Mouse (Mus musculus): Measurements from ENCODE around the gene Ubtf. TPM values are rescaled to one million over a fixed set of nuclear protein-coding genes. Genes with fewer than 3 reads are reported as not detected.
"Not testable (repeated sequence)": the region's sequence is repeated elsewhere in the genome, so short reads cannot be mapped to it uniquely, and the experiment has no call there.

The Ubtf gene
- 94.6 and 95.8 TPM in 2 replicates for polyA plus RNA-seq (2012; rRNA removed)

GRCm38 (mm10) chr11:102319410-102319792, at the start of gene Ubtf:
Gene Ubtf (minus strand): TSS chr11:102319742.
- no peaks in the 10 kb centered on the region for H3K27me3 ChIP-seq (ENCODE audit: control insufficient read depth, insufficient read depth, low read length)
- TF ChIP-seq CTCF (IDR thresholded peaks at IDR 0.05; ENCODE audit: borderline replicate concordance, insufficient read depth, low read depth, low read length), result no peak
- TF ChIP-seq POLR2A (IDR thresholded peaks at IDR 0.05; ENCODE audit: borderline replicate concordance, insufficient read depth, low read length), result peak; percentile 78; the same call in 1 of the 2 replicates
- WGBS, result under 1% methylated on average over 25 of the region's 25 CpGs

GRCm38 (mm10) chr11:102369263-102369662, 49.7 kb upstream of the Ubtf start:
- Histone ChIP-seq H3K27ac (ENCODE audit: insufficient read depth, low read length) (no peak overlapping the region), H3K27me3 (ENCODE audit: control insufficient read depth, insufficient read depth, low read length) (no peaks in the 10 kb centered on the region), H3K4me3 (replicated peaks; ENCODE audit: insufficient read depth, low read depth, low read length) (no peak overlapping the region), H3K4me1 (ENCODE audit: control insufficient read depth, insufficient read depth, low read length) (no peaks in the 10 kb centered on the region)
- TF ChIP-seq CTCF (IDR thresholded peaks at IDR 0.05; ENCODE audit: borderline replicate concordance, insufficient read depth, low read depth, low read length) (no peak), POLR2A (IDR thresholded peaks at IDR 0.05; ENCODE audit: borderline replicate concordance, insufficient read depth, low read length) (no peak)
- WGBS, result 82% methylated on average over 4 of the region's 4 CpGs
- DNase-seq, result no peak

More at GRCm38 (mm10) chr11:102319410-102319792, at the start of gene Ubtf:
- Histone ChIP-seq H3K4me1 (ENCODE audit: control insufficient read depth, insufficient read depth, low read length) (no peaks in the 10 kb centered on the region; the same call in 1 of the 2 replicates), H3K4me3 (replicated peaks; ENCODE audit: insufficient read depth, low read depth, low read length) (peak within 1 kb of the TSS; percentile 67), H3K27ac (ENCODE audit: insufficient read depth, low read length) (peak within 1 kb of the TSS; percentile 100)
- peak; percentile 93 to 96 for DNase-seq

GRCm38 (mm10) chr11:102368347-102368746, 48.8 kb upstream of the Ubtf start:
- no peak overlapping the region for H3K4me3 ChIP-seq (replicated peaks; ENCODE audit: insufficient read depth, low read depth, low read length)
- TF ChIP-seq POLR2A (IDR thresholded peaks at IDR 0.05; ENCODE audit: borderline replicate concordance, insufficient read depth, low read length) (no peak), CTCF (IDR thresholded peaks at IDR 0.05; ENCODE audit: borderline replicate concordance, insufficient read depth, low read depth, low read length) (no peak)
- no peaks in the 10 kb centered on the region for H3K4me1 ChIP-seq (ENCODE audit: control insufficient read depth, insufficient read depth, low read length)
- H3K27me3 ChIP-seq (ENCODE audit: control insufficient read depth, insufficient read depth, low read length), result no peaks in the 10 kb centered on the region
- 80% methylated on average over 5 of the region's 5 CpGs for WGBS
- DNase-seq, result no peak
- H3K27ac ChIP-seq (ENCODE audit: insufficient read depth, low read length), result no peak overlapping the region

GRCm38 (mm10) chr11:102367504-102368280, 48.1 kb upstream of the Ubtf start:
- Histone ChIP-seq H3K4me3 (replicated peaks; ENCODE audit: insufficient read depth, low read depth, low read length) (no peak overlapping the region), H3K4me1 (ENCODE audit: control insufficient read depth, insufficient read depth, low read length) (no peaks in the 10 kb centered on the region), H3K27me3 (ENCODE audit: control insufficient read depth, insufficient read depth, low read length) (no peaks in the 10 kb centered on the region), H3K27ac (ENCODE audit: insufficient read depth, low read length) (no peak overlapping the region)
- TF ChIP-seq POLR2A (IDR thresholded peaks at IDR 0.05; ENCODE audit: borderline replicate concordance, insufficient read depth, low read length) (no peak), CTCF (IDR thresholded peaks at IDR 0.05; ENCODE audit: borderline replicate concordance, insufficient read depth, low read depth, low read length) (no peak)
- DNase-seq, result no peak
- 87% methylated on average over 9 of the region's 9 CpGs for WGBS

DNA sequence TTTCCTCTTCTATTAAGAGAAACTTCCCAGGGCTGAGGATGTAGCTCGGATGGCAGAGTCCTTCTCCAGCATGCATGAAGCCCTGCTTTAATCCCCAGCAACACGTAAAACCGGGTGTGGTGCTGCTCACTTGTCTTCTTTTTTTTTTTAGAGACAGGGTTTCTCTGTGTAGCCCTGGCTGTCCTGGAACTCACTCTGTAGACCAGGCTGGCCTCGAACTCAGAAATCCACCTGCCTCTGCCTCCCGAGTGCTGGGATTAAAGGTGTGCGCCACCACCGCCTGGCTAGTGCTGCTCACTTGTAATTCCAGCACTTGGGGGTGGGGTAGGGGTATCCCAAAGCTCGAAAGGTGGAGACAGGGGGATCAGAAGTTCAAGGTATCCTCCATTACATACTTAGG, 46.6 kb upstream of the Ubtf start, which contains the start of gene Slc4a1:
Slc4a1 (minus strand) TSS at position 101 of the 400 bp plus-strand sequence.
- 90% methylated on average over 8 of the region's 8 CpGs for WGBS
- not testable (repeated sequence) for H3K4me3 ChIP-seq (replicated peaks; ENCODE audit: insufficient read depth, low read depth, low read length); H3K27ac ChIP-seq (ENCODE audit: insufficient read depth, low read length); H3K4me1 ChIP-seq (ENCODE audit: control insufficient read depth, insufficient read depth, low read length); H3K27me3 ChIP-seq (ENCODE audit: control insufficient read depth, insufficient read depth, low read length); DNase-seq

DNA sequence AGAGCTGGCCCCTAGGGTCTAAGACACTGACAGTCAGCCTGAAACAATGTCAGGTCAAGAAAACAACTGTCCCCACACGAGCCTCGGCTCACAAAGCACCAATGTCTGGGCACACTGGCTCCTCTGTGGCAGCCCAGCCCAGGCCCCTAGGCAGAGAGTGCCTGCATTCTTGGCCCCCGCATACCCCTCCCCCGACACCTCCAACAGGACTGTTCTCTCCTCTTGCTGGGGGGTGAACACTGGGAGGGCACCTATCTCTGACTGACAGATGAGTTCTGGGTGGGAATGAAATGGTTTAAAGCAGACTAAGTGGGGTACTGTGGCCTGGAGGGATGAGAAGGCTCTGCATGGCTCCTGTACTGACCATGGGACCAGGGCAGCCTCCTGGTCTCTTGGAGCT, 46.2 kb upstream of the Ubtf start:
- H3K4me3 ChIP-seq (replicated peaks; ENCODE audit: insufficient read depth, low read depth, low read length), result no peak overlapping the region
- no peaks in the 10 kb centered on the region for H3K4me1 ChIP-seq (ENCODE audit: control insufficient read depth, insufficient read depth, low read length)
- WGBS, result 73% methylated on average over 4 of the region's 4 CpGs
- H3K27ac ChIP-seq (ENCODE audit: insufficient read depth, low read length), result no peak overlapping the region
- TF ChIP-seq CTCF (IDR thresholded peaks at IDR 0.05; ENCODE audit: borderline replicate concordance, insufficient read depth, low read depth, low read length), result no peak
- H3K27me3 ChIP-seq (ENCODE audit: control insufficient read depth, insufficient read depth, low read length), result no peaks in the 10 kb centered on the region
- no peak for DNase-seq

DNA sequence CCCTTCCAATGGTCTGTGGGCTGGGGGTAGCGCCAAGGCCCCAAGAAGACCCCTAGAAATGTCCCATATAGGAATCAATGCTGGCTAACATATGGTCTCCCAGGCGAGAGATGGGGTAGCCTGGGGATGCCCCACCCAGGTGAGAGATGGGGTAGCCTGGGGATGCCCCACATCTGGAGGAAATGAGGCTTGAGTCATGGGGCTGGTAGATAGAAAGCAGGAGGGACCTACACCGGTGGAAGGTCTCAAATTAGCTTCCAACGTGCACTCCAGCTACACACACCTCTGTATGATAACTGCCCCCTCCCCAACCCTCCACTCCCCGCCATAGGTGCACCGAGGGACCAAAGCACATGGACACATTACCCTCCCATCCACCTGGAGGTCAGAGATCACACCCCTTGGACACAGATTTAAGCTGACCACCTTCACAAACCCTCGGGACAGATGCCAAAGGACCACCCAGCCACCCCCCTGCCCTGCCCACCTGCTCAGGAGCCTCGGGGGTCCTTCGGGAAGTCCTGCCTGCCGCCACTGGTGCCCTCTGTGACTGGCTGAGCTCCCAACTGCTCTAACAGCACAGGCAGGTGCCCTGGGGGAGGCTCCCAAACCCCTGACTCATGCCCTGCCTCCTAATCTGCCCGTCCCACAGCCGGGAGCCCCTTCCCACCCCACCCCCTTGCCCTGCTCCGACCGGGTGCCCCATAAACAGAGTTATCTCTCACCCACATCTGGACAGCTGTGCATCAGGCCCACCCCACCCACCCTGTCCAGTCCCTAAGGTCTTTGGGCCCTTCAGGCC, 45.2 kb upstream of the Ubtf start:
- H3K27ac ChIP-seq (ENCODE audit: insufficient read depth, low read length), result no peak overlapping the region
- H3K4me3 ChIP-seq (replicated peaks; ENCODE audit: insufficient read depth, low read depth, low read length), result no peak overlapping the region
- no peaks in the 10 kb centered on the region for H3K27me3 ChIP-seq (ENCODE audit: control insufficient read depth, insufficient read depth, low read length)
- 62% methylated on average over 14 of the region's 14 CpGs for WGBS
- H3K4me1 ChIP-seq (ENCODE audit: control insufficient read depth, insufficient read depth, low read length), result no peaks in the 10 kb centered on the region
- no peak for TF ChIP-seq CTCF (IDR thresholded peaks at IDR 0.05; ENCODE audit: borderline replicate concordance, insufficient read depth, low read depth, low read length)
- no peak for TF ChIP-seq POLR2A (IDR thresholded peaks at IDR 0.05; ENCODE audit: borderline replicate concordance, insufficient read depth, low read length)
- no peak for DNase-seq

DNA sequence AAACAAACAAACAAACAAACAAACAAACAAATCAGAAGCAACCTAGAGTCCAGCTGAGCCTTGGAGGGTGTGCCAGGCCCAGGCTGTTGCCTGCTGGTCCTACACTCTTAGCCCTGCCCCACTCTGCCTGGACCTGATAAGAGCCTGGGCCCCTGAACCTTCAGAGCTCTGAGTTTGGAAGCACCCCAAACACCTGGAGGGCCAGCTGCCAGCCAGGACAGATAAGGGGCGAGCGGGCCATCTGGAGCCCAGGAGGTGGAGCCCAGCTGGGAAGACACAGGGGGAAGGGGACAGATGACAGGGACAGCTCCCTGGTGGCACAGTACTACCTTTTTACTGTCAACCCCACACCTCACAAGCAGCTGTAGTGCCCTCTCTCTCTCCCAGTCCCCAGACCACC, 44.1 kb upstream of the Ubtf start:
- WGBS, result 61% methylated on average over 2 of the region's 2 CpGs
- TF ChIP-seq POLR2A (IDR thresholded peaks at IDR 0.05; ENCODE audit: borderline replicate concordance, insufficient read depth, low read length) (no peak), CTCF (IDR thresholded peaks at IDR 0.05; ENCODE audit: borderline replicate concordance, insufficient read depth, low read depth, low read length) (no peak)
- no peak for DNase-seq
- Histone ChIP-seq H3K4me1 (ENCODE audit: control insufficient read depth, insufficient read depth, low read length) (no peaks in the 10 kb centered on the region), H3K27ac (ENCODE audit: insufficient read depth, low read length) (no peak overlapping the region), H3K27me3 (ENCODE audit: control insufficient read depth, insufficient read depth, low read length) (no peaks in the 10 kb centered on the region), H3K4me3 (replicated peaks; ENCODE audit: insufficient read depth, low read depth, low read length) (no peak overlapping the region)
